Mouse (Mus musculus) G1E-ER4 (cell line): ENCODE data around the gene Map3k5. TPM values are rescaled to one million over a fixed set of nuclear protein-coding genes. Genes with fewer than 3 reads are reported as not detected.

Experiments
- GATA1 ChIP-seq: IDR thresholded peaks from one replicate; pipeline ENCODE4 v1.8.0; 2012; ENCODE audit warnings: low read length, inconsistent platforms
- polyA plus RNA-seq: library from polyadenylated mRNA; stranded (reverse); fragments of >175 nt; gene quantifications from 2 replicates; pipeline ENCODE4 v1.2.3, GENCODE M21; 2012

Map3k5 gene
- polyA plus RNA-seq, 1 experiment = 0.05 TPM

GRCm38 (mm10) chr10:20166797-20167196 is 232.5 kb downstream of the Map3k5 start:
- TF ChIP-seq GATA1 = no peak

- no peak for TF ChIP-seq GATA1
Observed at GRCm38 (mm10) chr10:20167467-20167866, 233.2 kb downstream of the Map3k5 start.

- TF ChIP-seq GATA1 = no peak
Observed at GRCm38 (mm10) chr10:20169182-20169674, 235.0 kb downstream of the Map3k5 start.

- TF ChIP-seq GATA1 = no peak
Observed at GRCm38 (mm10) chr10:20169927-20170604, 235.8 kb downstream of the Map3k5 start.

- TF ChIP-seq GATA1 = no peak
Observed at GRCm38 (mm10) chr10:20170605-20171088, 236.4 kb downstream of the Map3k5 start.

- no peak for TF ChIP-seq GATA1
Observed at GRCm38 (mm10) chr10:20171209-20171608, 236.9 kb downstream of the Map3k5 start.

- TF ChIP-seq GATA1 = no peak
Observed at GRCm38 (mm10) chr10:20171756-20172155, 237.5 kb downstream of the Map3k5 start.

GRCm38 (mm10) chr10:20173733-20174132 is 239.5 kb downstream of the Map3k5 start:
- TF ChIP-seq GATA1 = no peak

GRCm38 (mm10) chr10:20176054-20176453 is 241.8 kb downstream of the Map3k5 start:
- no peak for TF ChIP-seq GATA1

- TF ChIP-seq GATA1 = no peak
Observed at GRCm38 (mm10) chr10:20178807-20179605, 244.7 kb downstream of the Map3k5 start.

- no peak for TF ChIP-seq GATA1
Observed at GRCm38 (mm10) chr10:20181198-20181597, 246.9 kb downstream of the Map3k5 start.

GRCm38 (mm10) chr10:20181680-20182399 is 247.6 kb downstream of the Map3k5 start:
- TF ChIP-seq GATA1 = no peak

GRCm38 (mm10) chr10:20184326-20184725 is 250.1 kb downstream of the Map3k5 start:
- no peak for TF ChIP-seq GATA1

- no peak for TF ChIP-seq GATA1
Observed at GRCm38 (mm10) chr10:20185264-20185663, 251.0 kb downstream of the Map3k5 start.

- TF ChIP-seq GATA1 = no peak
Observed at GRCm38 (mm10) chr10:20185806-20186205, 251.5 kb downstream of the Map3k5 start.

- no peak for TF ChIP-seq GATA1
Observed at GRCm38 (mm10) chr10:20186800-20187273, 252.6 kb downstream of the Map3k5 start.
